19 mouse cellular contexts compared by ENCODE assay signal in the genomic region with DNA sequence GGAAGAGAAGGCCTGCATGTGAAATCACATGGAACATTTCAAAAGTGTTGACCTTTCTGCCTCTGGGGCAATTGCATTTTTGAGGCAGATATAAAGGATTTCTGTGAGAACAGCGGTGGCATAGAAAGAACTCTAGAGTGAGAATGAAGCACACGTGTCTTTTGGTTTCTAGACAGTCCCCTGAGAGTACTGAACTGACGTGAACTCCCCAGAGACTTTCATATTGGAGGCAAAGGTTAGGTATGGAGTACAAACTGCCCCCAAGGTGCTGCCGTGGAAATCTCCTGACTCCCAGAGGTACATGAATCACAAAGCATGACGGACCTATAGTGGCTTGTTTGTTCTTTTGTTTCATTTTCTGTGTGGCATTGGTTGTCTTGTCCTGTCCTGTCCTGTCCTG. TPM values are rescaled to one million over a fixed set of nuclear protein-coding genes. Genes with fewer than 3 reads are reported as not detected.
A peak's percentile ranks its signal among the peaks of the same experiment; 100 is the strongest.
DNase-seq lines count a peak whose midpoint lies in the region; ATAC-seq and TF ChIP-seq lines count a peak whose summit lies in the region.
"Had no signal": no experiment of that assay in that cellular context is flagged by ENCODE, and none has a peak within 500 bp of the region (broad histone marks: within the 10 kb centered on the region; RNA-seq: fewer than 3 reads in every experiment).

No protein-coding gene starts in this region.

- no peak overlapping the region for H3K27ac ChIP-seq in spleen, adult 2 months (ENCODE audit: insufficient read depth, low read length)
- H3K27ac ChIP-seq in intestine, embryonic 15.5 days, result no peak overlapping the region
- H3K27ac ChIP-seq: embryonic facial prominence, embryonic 12.5 days; heart, embryonic 10.5 days; hindbrain, embryonic 13.5 days; hindbrain, postnatal 0 days had no signal

- no peak overlapping the region for H3K4me3 ChIP-seq in spleen, adult 2 months (ENCODE audit: extremely low read depth, insufficient read depth, insufficient read length)
- H3K4me3 ChIP-seq in intestine, embryonic 15.5 days (replicated peaks), result no peak overlapping the region
- H3K4me3 ChIP-seq: embryonic facial prominence, embryonic 12.5 days; heart, embryonic 10.5 days; hindbrain, embryonic 13.5 days had no signal

- no peak overlapping the region for H3K9ac ChIP-seq in intestine, embryonic 15.5 days
- H3K9ac ChIP-seq: embryonic facial prominence, embryonic 12.5 days; hindbrain, embryonic 13.5 days had no signal

- no peaks in the 10 kb centered on the region for H3K36me3 ChIP-seq in spleen, adult 2 months (ENCODE audit: control insufficient read depth, insufficient read depth, low read length)
- no peaks in the 10 kb centered on the region for H3K36me3 ChIP-seq in intestine, embryonic 15.5 days
- H3K36me3 ChIP-seq: embryonic facial prominence, embryonic 12.5 days; heart, embryonic 10.5 days; hindbrain, embryonic 13.5 days had no signal

- no peak for TF ChIP-seq POLR2A in spleen, adult 2 months (IDR thresholded peaks at IDR 0.05; ENCODE audit: low read depth, low read length)

- ATAC-seq in intestine, embryonic 15.5 days, result no peak
- ATAC-seq: forebrain, embryonic 16.5 days; hindbrain, postnatal 0 days had no signal

- peak; percentile 57 for DNase-seq in adrenal gland, postnatal 10 days
- no peak for DNase-seq in adrenal gland, adult 8-10 months
- DNase-seq in spleen, adult 12 weeks (ENCODE audit: low spot score), result peak; percentile 36
- no peak for DNase-seq in spleen, postnatal 4 days (ENCODE audit: low spot score in 2 of 2)
- DNase-seq in spleen, adult 2 months (ENCODE audit: low read depth in 1 of 2, low spot score in 2 of 2), result peak; percentile 66 to 85
- DNase-seq in thymus, postnatal 36 days, result no peak
- DNase-seq: adrenal gland, postnatal 25 days; cerebellum, adult 8-10 months; cerebellum, postnatal 25 days; gastrocnemius, postnatal 10 days; heart, adult 18-20 months; heart, postnatal 10 days; heart, postnatal 4 days had no signal

- H3K27me3 ChIP-seq in spleen, adult 2 months (ENCODE audit: control insufficient read depth, insufficient read depth, low read length), result no peaks in the 10 kb centered on the region
- no peaks in the 10 kb centered on the region for H3K27me3 ChIP-seq in intestine, embryonic 15.5 days (replicated peaks)
- H3K27me3 ChIP-seq: embryonic facial prominence, embryonic 12.5 days had no signal

- H3K4me1 ChIP-seq in spleen, adult 2 months (ENCODE audit: control insufficient read depth, insufficient read depth, insufficient read length), result peaks cover 10% of the 10 kb centered on the region; the same call in 1 of the 2 replicates
- H3K4me1 ChIP-seq in intestine, embryonic 15.5 days (replicated peaks), result no peaks in the 10 kb centered on the region
- H3K4me1 ChIP-seq: embryonic facial prominence, embryonic 12.5 days; heart, embryonic 10.5 days had no signal

- no peaks in the 10 kb centered on the region for H3K9me3 ChIP-seq in intestine, embryonic 15.5 days
- H3K9me3 ChIP-seq: embryonic facial prominence, embryonic 12.5 days; heart, embryonic 10.5 days; hindbrain, embryonic 13.5 days had no signal

- TF ChIP-seq CTCF in spleen, adult 2 months (IDR thresholded peaks at IDR 0.05; ENCODE audit: extremely low read depth, insufficient read depth, insufficient read length, insufficient replicate concordance), result no peak

- WGBS in spleen, adult 2 months, result 36% methylated on average over 5 of the region's 5 CpGs
- WGBS in intestine, embryonic 15.5 days, result 79% methylated on average over 5 of the region's 5 CpGs

- H3K4me2 ChIP-seq in intestine, embryonic 15.5 days (replicated peaks), result no peak overlapping the region
- H3K4me2 ChIP-seq: embryonic facial prominence, embryonic 12.5 days; hindbrain, embryonic 13.5 days had no signal

RNA-seq across cellular contexts. Expression of gene Fam117a, which starts 8.2 kb away (rescaled TPM):
- total RNA-seq in adrenal gland, postnatal 10 days (2021), result 10 to 100 TPM; 21.6 to 25.9 TPM
- 10 to 100 TPM; 14.7 to 21.4 (median 18.0) TPM for total RNA-seq in adrenal gland, adult 8-10 months (2022)
- 123 and 142 TPM in 2 replicates for polyA plus RNA-seq in spleen, adult 2 months (2012; rRNA removed)
- 9.6 and 10.7 TPM in 2 replicates for polyA plus RNA-seq in intestine, embryonic 15.5 days (2015; fragmentation: Nextera tagmentation; extraction: Ambion mirVana)

RNA-seq across cellular contexts. Expression of gene Kat7, which starts 18.6 kb away (rescaled TPM):
- total RNA-seq in adrenal gland, postnatal 10 days (2021), result 10 to 100 TPM; 52.0 to 63.0 TPM
- total RNA-seq in adrenal gland, adult 8-10 months (2022), result 10 to 100 TPM; 50.4 to 86.8 (median 73.7) TPM
- 25.2 and 29.4 TPM in 2 replicates for polyA plus RNA-seq in spleen, adult 2 months (2012; rRNA removed)
- 67.3 and 68.7 TPM in 2 replicates for polyA plus RNA-seq in intestine, embryonic 15.5 days (2015; fragmentation: Nextera tagmentation; extraction: Ambion mirVana)

RNA-seq across cellular contexts. Expression of gene Slc35b1, which starts 55.9 kb away (rescaled TPM):
- 10 to 100 TPM; 48.8 to 53.9 TPM for total RNA-seq in adrenal gland, postnatal 10 days (2021)
- 10 to 100 TPM; 62.7 to 88.9 (median 78.0) TPM for total RNA-seq in adrenal gland, adult 8-10 months (2022)
- 40.9 and 44.9 TPM in 2 replicates for polyA plus RNA-seq in spleen, adult 2 months (2012; rRNA removed)
- polyA plus RNA-seq in intestine, embryonic 15.5 days (2015; fragmentation: Nextera tagmentation; extraction: Ambion mirVana), result 103 and 108 TPM in 2 replicates

Comparison
In these comparisons a context has a peak if more than half of its experiments do, and no peak if none do; other contexts are left out.
1. DNase-seq: peak in adrenal gland, postnatal 10 days (single experiment), spleen, adult 12 weeks (single experiment) and spleen, adult 2 months (2 of 2); none in adrenal gland, adult 8-10 months (single experiment), spleen, postnatal 4 days (0 of 2) and thymus, postnatal 36 days (0 of 2).